Mouse (Mus musculus) c-Kit-positive CD71-negative TER-119-negative erythroid progenitor cells, embryonic 14.5 days (primary cell): ENCODE results near the gene Mpnd.
"Not testable (repeated sequence)": the region's sequence is repeated elsewhere in the genome, so short reads cannot be mapped to it uniquely, and the experiment has no call there.

ENCODE experiments used
- DNase-seq: peaks from one replicate; pipeline ENCODE4 v3.0.0-alpha.2; 2013; ENCODE audit warnings: low read depth

The Mpnd gene

DNA sequence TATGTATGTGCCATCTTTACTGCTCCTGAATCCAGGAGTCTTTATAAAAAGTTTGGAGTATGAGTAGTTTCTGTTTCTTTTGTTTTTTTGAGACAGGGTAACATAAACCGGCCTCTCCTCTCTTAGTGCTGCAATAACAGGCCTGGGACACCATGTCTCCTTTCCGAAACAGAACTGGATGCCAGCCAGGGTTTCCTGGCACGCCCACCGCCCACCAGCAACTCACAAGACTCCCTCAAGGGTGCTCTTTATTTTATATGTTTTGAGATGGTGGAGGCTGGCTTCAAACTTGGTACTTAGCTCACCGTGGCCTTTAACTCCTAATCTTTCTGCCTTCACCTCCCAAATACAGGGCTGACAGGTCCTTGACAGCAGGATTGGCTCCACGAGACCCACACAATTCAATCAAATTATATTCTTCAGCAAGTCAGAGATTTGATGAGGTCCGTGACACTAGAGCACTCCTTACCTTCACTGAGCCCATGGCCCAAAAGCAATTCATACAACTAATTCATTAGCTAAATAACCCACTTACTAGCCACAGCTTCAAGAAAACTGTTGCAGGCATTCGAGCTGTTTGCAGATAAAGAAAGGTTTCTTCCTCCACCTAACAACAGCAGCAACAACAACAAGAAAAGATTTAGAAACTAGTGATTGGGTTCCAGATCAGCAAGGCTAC, 33.2 kb downstream of the Mpnd start:
- no peak for DNase-seq

DNA sequence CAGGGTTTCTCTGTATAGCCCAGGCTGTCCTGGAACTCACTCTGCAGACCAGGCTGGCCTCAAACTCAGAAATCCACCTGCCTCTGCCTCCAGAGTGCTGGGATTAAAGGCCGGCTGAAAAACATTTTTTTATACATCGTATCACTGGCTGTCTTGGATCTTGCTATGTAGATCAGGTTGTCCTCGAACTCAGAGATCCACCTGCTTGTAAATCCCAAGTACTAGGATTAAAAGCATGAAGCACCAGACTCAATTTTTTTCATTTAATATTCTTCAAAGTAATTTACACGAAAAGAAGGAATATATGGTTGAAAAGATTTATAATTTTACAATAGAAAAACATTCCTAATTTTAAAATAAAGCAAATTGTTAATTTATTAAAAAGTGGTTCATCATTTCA, 33.8 kb downstream of the Mpnd start:
- no peak for DNase-seq

DNA sequence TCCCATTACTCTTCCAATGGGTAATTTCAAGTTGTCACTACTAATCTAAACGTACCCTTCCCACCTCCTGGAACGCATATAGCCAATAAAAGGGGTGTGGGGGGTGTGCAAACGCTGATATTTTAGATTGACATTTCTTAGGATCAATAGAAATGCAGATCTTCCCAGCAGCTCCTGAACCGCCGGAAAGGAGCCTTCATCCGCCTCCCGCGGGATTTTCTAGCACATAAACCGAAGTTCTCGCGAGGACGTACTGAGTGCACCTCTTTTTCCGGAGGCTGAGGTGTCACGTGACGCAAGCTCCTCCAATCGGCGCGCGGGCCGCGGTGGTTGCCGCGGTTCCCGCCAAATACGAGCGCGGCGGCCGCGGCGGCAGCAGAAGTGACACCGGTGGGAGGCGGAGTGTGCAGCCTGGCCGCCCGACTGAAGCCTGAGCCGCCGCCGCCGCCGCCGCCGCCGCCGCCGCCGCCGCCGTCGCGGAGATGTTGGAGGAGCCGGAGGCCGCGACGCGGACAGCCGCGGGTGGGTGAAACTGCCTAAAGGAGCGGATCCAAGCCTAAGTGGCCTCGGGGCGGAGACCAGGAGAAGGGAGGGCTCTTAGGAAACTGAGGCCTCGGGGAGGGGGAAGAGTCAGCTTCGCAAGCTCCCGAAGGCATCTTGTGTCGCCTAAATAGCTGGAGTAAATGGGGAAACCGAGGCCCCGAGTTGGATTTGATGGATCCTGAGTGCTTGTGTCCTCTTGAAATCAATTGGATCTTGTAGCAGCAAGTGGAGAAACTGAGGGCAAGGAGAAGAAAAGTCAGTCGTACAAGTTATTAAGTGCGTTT, 34.7 kb downstream of the Mpnd start, which contains the start of gene Chaf1a:
Chaf1a (plus strand) TSS at position 410 of the 827 bp plus-strand sequence.
- peak; percentile 98 for DNase-seq

DNA sequence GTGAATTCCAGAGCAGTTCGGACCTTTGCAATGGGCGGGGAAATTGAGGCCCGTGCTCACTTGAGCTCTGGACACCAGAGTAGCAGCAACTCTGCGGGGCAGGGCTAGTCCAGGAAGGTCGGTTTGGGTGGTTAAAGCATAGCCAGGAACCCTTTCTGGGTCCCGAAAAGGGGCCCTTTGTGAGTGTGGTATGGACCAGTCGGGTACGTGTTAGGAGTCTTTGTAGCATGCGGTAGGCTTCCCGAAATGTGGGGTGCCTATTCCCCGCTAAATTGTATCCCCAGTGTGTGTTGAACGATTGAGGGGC, 35.3 kb downstream of the Mpnd start:
- peak; percentile 20 for DNase-seq

DNA sequence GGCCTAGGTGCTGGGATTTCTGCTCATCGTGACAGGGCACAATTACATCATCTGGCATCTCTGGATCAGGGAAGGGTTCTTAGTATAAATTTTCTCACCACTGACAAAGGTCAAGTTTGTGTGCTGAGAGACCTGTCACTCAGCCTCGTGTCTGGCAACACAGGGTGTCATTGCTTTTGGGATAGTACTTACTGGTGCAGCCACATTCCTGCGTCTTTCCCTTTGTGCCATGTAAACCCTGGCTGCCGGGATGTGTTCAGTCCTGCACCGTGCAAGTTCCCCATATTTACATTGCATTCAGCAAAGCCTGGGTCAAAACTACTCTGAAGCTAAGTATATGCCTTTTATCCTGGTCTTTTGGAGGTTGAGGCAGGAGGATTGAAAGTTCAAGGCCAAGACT, 45.9 kb downstream of the Mpnd start:
- no peak for DNase-seq

DNA sequence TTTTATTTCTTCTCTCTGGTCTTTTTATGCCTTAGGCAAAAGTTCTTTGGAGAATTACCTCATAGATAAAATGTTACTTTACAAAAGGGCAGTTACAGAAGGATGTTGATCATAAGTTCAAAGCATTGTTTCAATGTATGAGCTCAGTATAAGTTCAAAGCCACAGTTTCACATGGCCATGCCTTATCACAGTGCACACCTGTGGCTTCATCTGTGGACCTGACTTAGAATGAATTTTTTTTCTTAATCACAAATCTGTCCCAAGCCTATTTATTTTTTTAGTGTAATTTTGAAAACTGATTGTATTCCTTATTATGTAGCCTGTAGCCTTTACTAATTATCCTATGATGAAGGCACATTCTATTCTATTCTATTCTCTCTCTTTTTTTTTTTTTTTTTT, 49.4 kb downstream of the Mpnd start:
- no peak for DNase-seq

DNA sequence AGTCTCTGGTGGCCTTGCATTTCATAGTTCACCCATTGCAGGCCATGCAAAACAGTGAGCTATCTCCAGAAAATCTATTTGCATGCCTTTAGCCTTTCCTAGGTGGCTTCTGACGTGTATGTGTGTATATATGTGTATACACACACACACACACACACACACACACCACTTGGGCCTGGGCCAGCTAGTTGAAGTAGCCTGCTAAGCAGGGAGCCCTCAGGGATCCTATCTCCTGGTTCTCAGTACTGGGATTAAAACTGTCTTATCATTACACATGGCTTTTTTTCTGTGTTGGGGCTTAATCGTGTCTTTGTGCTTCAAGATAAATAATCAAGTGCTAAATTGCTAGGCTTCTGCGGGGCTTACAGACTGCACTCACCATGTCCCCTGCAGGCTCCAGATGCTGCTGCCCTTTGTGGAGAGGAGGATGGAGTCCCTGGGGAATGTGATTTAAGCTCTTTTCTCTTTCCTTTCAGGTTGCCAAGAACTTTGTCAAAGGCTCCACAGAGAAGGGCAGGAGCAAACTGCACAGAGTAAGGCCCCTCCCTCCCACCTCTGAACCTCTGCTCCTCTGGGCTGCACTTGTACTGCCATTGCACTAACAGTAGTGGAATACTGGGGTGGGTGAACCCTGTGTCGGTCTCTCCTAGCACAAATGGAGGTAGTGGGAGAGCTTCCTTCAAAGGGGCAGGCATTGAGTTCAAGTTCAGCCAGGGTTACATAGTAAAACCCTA, 50.6 kb downstream of the Mpnd start:
- no peak for DNase-seq

DNA sequence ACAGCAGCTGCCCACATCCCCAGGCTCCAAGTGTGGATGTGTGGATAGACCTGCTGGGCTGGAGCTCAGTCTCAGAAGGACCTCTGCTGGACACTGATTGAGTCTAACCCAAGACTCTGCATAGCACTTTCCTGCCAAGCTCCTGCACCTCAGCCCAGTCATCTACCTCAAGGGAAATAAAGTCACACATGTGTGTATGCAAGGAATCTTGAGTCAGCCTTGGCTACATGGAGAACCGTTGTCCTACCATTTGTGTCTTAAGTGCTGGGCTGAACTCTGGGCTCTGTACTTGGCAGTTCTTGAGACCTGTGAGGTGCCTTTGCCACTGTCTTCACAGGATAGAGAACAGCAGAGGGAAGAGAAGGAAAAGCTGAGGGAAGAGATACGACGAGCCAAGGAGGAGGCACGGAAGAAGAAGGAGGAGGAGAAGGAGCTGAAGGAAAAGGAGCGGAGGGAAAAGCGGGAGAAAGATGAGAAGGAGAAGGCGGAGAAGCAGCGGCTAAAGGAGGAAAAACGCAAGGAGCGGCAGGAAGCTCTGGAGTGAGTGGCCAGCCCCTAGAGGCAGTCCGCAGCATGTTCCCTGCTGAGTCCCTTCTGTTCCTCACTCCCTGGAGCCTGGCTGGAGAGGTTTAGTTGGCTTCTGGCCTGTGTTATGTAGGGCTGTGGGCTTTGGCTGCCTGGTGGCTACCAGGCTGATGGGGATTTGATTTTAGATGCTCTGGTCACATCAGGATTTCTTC, 52.0 kb downstream of the Mpnd start:
- DNase-seq, result no peak

DNA sequence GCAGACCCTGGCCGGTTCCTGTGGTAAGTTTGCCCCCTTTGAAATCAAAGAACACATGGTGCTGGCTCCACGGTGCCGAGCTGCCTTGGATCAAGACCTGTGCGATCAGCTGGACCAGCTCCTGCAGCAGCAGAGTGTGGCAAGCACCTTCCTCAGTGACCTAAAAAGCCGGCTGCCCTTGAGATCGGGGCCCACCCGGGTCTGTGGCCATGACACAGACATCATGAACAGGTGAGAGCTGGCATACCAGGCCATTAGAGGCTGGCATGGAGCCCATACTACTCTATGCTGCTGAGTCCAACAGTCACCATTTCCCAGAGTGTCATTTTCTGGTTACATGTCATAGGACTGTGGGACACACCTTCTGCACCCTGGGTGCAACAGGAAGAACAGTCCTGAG, 56.6 kb downstream of the Mpnd start:
- no peak for DNase-seq

DNA sequence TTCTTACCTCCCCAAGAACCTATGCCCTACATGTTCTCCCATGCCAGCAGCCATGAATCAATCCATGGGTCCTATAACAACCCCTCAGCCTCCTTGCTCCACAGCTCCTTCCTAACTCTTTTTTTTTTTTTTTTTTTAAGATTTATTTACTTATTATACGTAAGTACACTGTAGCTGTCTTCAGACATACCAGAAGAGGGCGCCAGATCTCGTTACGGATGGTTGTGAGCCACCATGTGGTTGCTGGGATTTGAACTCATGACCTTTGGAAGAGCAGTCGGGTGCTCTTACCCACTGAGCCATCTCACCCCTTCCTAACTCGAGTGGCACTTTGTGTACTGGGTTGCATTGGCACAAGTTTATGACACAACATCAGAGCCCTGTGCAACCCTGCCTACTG, 60.2 kb downstream of the Mpnd start:
- not testable (repeated sequence) for DNase-seq
